Mouse (Mus musculus): ENCODE data around the gene Dock3. TPM values are rescaled to one million over a fixed set of nuclear protein-coding genes. Genes with fewer than 3 reads are reported as not detected.

Gene Dock3
- total and polyA plus RNA-seq, 2 experiments from 2014 or later: 21.6 to 52.4 TPM

DNA sequence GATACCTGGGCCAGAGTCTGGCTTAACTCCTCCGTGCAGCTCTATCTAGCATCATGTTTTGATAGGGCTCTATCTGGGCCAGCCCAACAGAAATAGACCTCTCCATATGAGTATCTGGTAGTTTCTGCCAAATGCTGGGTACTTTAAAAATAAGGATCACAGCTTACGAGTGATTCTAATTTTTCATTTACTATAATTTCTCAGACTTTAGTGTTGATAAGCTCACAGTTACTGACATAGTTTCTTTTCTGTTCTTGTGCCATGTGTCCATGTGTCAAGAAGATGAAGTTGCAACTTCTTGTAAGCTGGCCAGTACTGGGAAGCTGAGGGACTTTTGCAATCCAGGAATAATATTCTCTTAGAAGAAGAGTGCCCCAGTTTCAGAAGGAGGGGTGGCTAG lies 228.5 kb downstream of the Dock3 start:
- ATAC-seq (no peak), DNase-seq (ENCODE audit: low spot score) (no peak)
- no peak for TF ChIP-seq CTCF (IDR thresholded peaks at IDR 0.05; ENCODE audit: low read depth)
- Histone ChIP-seq H3K4me2 (ENCODE audit: low read depth, low read length) (no peak overlapping the region), H3K9me3 (ENCODE audit: low read length) (no peaks in the 10 kb centered on the region), H3K4me3 (ENCODE audit: low read length) (no peak overlapping the region), H3K4me1 (ENCODE audit: insufficient read depth, low read length) (no peaks in the 10 kb centered on the region), H3K27ac (no peak overlapping the region), H3K9ac (replicated peaks; ENCODE audit: low read length) (no peak overlapping the region), H3K27me3 (ENCODE audit: insufficient read depth, low read length) (no peaks in the 10 kb centered on the region), H3K36me3 (ENCODE audit: insufficient read depth, low read length) (no peaks in the 10 kb centered on the region)
- 94% methylated on average over 2 of the region's 2 CpGs for WGBS

DNA sequence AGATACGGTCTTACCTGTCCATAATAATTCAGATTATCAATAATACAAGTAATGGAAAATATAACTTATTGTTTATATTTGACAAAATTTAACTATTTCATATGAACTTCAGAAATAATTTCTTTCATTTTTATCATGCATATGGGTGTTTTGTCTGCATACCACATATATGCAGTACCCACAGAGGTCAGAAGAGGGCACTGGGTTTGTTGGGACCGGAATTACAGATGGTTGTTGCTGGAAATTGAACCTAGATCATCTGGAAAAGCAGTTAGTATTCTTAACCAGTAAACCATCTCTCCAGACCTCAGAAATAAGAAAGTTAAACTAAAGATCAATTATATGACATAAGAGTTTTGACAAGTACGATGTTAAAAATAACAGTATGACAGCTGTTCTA lies 261.0 kb downstream of the Dock3 start:
- no peak for ATAC-seq
- 67% methylated on average over 3 of the region's 3 CpGs for WGBS

DNA sequence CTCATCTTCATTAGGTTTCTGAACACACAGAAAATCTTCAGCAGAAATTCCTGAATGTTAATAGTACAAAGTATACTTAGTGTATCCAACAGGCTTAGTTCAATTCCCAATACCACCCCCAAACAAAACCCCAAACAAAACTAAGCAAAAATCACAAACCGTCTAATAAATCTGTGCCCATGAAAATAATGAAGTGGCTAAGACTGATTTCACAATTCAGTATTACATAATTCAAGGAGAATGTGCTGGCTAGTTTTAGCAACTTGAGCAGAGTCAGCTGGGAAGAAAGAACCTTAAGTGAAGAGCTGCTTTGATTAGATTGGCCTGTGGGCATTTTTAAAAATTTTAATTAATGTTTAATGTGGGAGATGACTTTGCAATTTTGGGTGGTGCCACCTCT lies 273.3 kb downstream of the Dock3 start:
- no peak overlapping the region for H3K9ac ChIP-seq (replicated peaks; ENCODE audit: low read length)
- DNase-seq (ENCODE audit: low spot score): no peak
- WGBS: 93% methylated on average over 1 of the region's 1 CpGs

More for the DNA sequence above, 261.0 kb downstream of the Dock3 start:
- H3K9ac ChIP-seq (replicated peaks; ENCODE audit: low read length): no peak overlapping the region
- peaks cover 23% of the 10 kb centered on the region for H3K36me3 ChIP-seq (ENCODE audit: insufficient read depth, low read length)
- DNase-seq (ENCODE audit: low spot score): peak; percentile 53
- H3K4me1 ChIP-seq (ENCODE audit: insufficient read depth, low read length): no peaks in the 10 kb centered on the region
- no peaks in the 10 kb centered on the region for H3K27me3 ChIP-seq (ENCODE audit: insufficient read depth, low read length)
- TF ChIP-seq CTCF (IDR thresholded peaks at IDR 0.05; ENCODE audit: low read depth): peak; percentile 71
- H3K4me2 ChIP-seq (ENCODE audit: low read depth, low read length): no peak overlapping the region
- H3K27ac ChIP-seq: no peak overlapping the region
- H3K4me3 ChIP-seq (ENCODE audit: low read length): no peak overlapping the region
- H3K9me3 ChIP-seq (ENCODE audit: low read length): no peaks in the 10 kb centered on the region

DNA sequence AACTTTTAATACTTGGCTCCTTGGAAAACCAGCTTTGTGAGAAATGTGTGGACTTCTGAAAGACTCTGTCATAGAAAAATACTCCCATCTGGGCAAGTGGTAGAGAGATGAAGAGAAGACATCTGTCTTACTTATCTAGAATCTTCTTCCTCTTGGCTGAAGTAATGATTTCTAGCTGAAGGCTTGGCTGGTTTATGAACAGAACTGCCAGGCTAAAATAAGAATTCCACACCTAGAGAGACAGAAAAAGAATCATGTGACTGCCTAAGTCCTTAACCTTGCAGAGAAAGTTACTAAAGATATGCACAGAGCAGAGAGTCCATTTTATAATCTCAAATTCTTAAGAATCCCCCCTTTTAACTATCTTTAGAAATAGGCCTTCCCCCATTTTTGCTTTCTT lies 276.2 kb downstream of the Dock3 start:
- H3K36me3 ChIP-seq (ENCODE audit: insufficient read depth, low read length): peaks cover 26% of the 10 kb centered on the region

More for the DNA sequence above, 273.3 kb downstream of the Dock3 start:
- H3K36me3 ChIP-seq (ENCODE audit: insufficient read depth, low read length): peaks cover 22% of the 10 kb centered on the region
- no peaks in the 10 kb centered on the region for H3K27me3 ChIP-seq (ENCODE audit: insufficient read depth, low read length)
- H3K4me1 ChIP-seq (ENCODE audit: insufficient read depth, low read length): no peaks in the 10 kb centered on the region
- no peak for TF ChIP-seq CTCF (IDR thresholded peaks at IDR 0.05; ENCODE audit: low read depth)
- no peak overlapping the region for H3K4me2 ChIP-seq (ENCODE audit: low read depth, low read length)
- no peak overlapping the region for H3K4me3 ChIP-seq (ENCODE audit: low read length)
- no peaks in the 10 kb centered on the region for H3K9me3 ChIP-seq (ENCODE audit: low read length)
- no peak overlapping the region for H3K27ac ChIP-seq
- ATAC-seq: no peak

DNA sequence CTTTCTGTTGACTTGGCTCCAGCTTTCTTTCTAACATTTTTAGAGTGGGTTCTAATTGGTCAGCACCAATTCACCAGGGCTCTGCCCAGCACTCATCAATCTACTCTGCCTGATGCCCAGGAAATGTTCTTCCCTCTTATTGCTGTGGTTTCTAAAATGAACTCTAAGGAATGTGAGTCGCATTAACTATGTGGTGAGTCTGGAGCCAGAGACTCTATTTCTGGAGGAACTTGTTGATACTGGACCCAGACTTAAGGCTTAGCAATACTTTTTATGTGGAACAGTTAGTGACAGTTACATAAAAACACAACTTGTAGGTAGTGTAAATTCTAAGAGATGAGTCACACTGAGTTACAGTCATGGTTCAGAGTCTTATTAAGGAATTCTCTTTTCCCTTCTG lies 296.7 kb downstream of the Dock3 start:
- TF ChIP-seq CTCF (IDR thresholded peaks at IDR 0.05; ENCODE audit: low read depth): no peak
- 90% methylated on average over 1 of the region's 1 CpGs for WGBS
- no peak overlapping the region for H3K4me2 ChIP-seq (ENCODE audit: low read depth, low read length)

More for the DNA sequence above, 276.2 kb downstream of the Dock3 start:
- no peak overlapping the region for H3K27ac ChIP-seq
- DNase-seq (ENCODE audit: low spot score) (no peak), ATAC-seq (no peak)
- no peaks in the 10 kb centered on the region for H3K27me3 ChIP-seq (ENCODE audit: insufficient read depth, low read length)
- H3K9me3 ChIP-seq (ENCODE audit: low read length): no peaks in the 10 kb centered on the region
- no peaks in the 10 kb centered on the region for H3K4me1 ChIP-seq (ENCODE audit: insufficient read depth, low read length)
- no peak for TF ChIP-seq CTCF (IDR thresholded peaks at IDR 0.05; ENCODE audit: low read depth)
- no peak overlapping the region for H3K4me2 ChIP-seq (ENCODE audit: low read depth, low read length)
- H3K9ac ChIP-seq (replicated peaks; ENCODE audit: low read length): no peak overlapping the region
- H3K4me3 ChIP-seq (ENCODE audit: low read length): no peak overlapping the region

DNA sequence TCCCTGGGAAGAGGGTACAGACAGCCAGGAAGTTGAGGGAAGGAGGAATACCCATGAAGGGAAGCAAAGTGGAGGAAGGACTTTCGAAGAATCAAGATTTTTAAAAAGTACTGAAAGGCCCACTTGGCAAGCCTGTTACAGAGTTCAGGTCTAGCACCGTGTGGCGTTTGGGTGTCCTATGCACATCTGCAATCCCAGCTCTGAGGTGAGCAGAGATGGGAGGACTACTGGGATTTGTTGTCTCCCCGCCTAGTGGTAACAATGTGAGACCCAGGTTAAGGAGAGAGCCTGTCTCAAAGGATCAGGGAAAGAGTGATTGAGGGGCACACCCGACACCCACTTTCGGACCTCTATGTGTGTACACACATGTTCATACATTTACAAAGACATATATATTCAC lies 316.8 kb downstream of the Dock3 start:
- no peak overlapping the region for H3K27ac ChIP-seq
- DNase-seq (ENCODE audit: low spot score) (no peak), ATAC-seq (no peak)
- 85% methylated on average over 6 of the region's 6 CpGs for WGBS
- TF ChIP-seq CTCF (IDR thresholded peaks at IDR 0.05; ENCODE audit: low read depth): no peak
- H3K4me2 ChIP-seq (ENCODE audit: low read depth, low read length): no peak overlapping the region
- H3K9ac ChIP-seq (replicated peaks; ENCODE audit: low read length): no peak overlapping the region
- H3K27me3 ChIP-seq (ENCODE audit: insufficient read depth, low read length): no peaks in the 10 kb centered on the region
- peaks cover 20% of the 10 kb centered on the region for H3K36me3 ChIP-seq (ENCODE audit: insufficient read depth, low read length)
- no peak overlapping the region for H3K4me3 ChIP-seq (ENCODE audit: low read length)
- H3K4me1 ChIP-seq (ENCODE audit: insufficient read depth, low read length): no peaks in the 10 kb centered on the region
- H3K9me3 ChIP-seq (ENCODE audit: low read length): no peaks in the 10 kb centered on the region

More for the DNA sequence above, 296.7 kb downstream of the Dock3 start:
- H3K9me3 ChIP-seq (ENCODE audit: low read length): no peaks in the 10 kb centered on the region
- peaks cover 25% of the 10 kb centered on the region; the same call in 1 of the 2 replicates for H3K36me3 ChIP-seq (ENCODE audit: insufficient read depth, low read length)
- H3K4me3 ChIP-seq (ENCODE audit: low read length): no peak overlapping the region
- H3K27me3 ChIP-seq (ENCODE audit: insufficient read depth, low read length): no peaks in the 10 kb centered on the region
- no peaks in the 10 kb centered on the region for H3K4me1 ChIP-seq (ENCODE audit: insufficient read depth, low read length)
- ATAC-seq: no peak
- no peak overlapping the region for H3K27ac ChIP-seq
- H3K9ac ChIP-seq (replicated peaks; ENCODE audit: low read length): no peak overlapping the region
- DNase-seq (ENCODE audit: low spot score): no peak

DNA sequence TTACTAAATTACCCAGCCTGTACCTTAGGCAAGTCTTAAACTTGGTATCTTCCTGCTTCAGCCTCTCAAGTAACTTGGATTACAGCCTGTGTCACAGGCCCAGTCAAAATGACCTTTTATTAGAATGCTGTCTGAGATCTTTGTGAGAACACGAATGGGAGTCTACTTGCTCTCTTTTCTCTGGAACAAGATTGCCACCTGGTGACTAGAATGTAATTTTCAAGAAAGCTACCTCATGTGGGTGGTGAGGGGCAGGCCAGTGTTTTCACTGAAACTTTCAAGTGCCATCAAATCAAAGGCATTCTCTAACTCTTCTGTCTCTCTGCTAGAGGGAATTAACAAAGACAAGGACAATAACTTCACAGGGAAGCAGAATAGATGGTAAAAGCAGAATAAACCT lies 317.9 kb downstream of the Dock3 start:
- TF ChIP-seq CTCF (IDR thresholded peaks at IDR 0.05; ENCODE audit: low read depth): no peak
- H3K27me3 ChIP-seq (ENCODE audit: insufficient read depth, low read length): no peaks in the 10 kb centered on the region
- no peak overlapping the region for H3K4me3 ChIP-seq (ENCODE audit: low read length)
- peaks cover 20% of the 10 kb centered on the region for H3K36me3 ChIP-seq (ENCODE audit: insufficient read depth, low read length)
- H3K4me2 ChIP-seq (ENCODE audit: low read depth, low read length): no peak overlapping the region
- H3K9me3 ChIP-seq (ENCODE audit: low read length): no peaks in the 10 kb centered on the region
- H3K4me1 ChIP-seq (ENCODE audit: insufficient read depth, low read length): no peaks in the 10 kb centered on the region
- no peak overlapping the region for H3K27ac ChIP-seq
- ATAC-seq (no peak), DNase-seq (ENCODE audit: low spot score) (no peak)
- no peak overlapping the region for H3K9ac ChIP-seq (replicated peaks; ENCODE audit: low read length)
- WGBS: 15% methylated on average over 1 of the region's 1 CpGs
